In the genomic region with DNA sequence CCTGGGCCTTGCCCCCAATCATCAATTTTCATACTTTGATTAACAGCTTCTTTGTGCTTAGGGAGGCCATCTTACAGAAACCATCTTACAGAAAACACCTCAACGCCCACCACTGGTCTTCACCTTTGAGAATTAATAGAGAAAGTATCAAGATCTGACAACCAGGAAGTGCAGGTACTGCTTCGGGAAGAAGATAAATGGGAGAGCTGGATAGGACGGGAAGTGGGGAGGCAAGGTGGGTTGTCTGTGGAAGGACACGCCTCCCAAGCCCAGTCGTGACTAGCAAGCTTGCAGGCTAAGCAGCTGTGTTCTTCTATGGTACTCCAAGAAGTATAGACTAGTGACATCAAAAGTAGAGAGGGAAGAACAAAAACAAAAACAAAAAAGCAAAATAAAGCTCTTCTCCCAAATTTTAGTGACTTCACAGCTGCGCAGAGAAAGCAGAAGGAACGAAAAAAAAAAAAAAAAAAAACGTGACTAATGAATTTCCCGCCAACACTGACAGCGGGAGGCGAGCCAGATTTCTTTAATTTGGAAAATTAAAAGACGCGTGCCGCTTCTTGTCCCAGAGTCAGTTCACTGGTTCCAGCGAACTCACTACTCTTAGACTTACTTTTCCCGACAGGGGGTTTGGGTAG, we compare ENCODE assay signal across 8 mouse cellular contexts. TPM values are rescaled to one million over a fixed set of nuclear protein-coding genes. Genes with fewer than 3 reads are reported as not detected.
DNase-seq lines count a peak whose midpoint lies in the region; ATAC-seq lines count a peak whose summit lies in the region.

No protein-coding gene starts in this region.

- H3K27ac ChIP-seq in heart, embryonic 14.5 days (replicated peaks in 1 of 2; ENCODE audit: control insufficient read depth in 1 of 2, insufficient read depth in 1 of 2, low read depth in 2 of 2, low read length in 2 of 2) = no peak overlapping the region
- no peak overlapping the region for H3K27ac ChIP-seq in heart, embryonic 16.5 days (ENCODE audit: low read length)
- peak overlapping the region; percentile 87 for H3K27ac ChIP-seq in midbrain, embryonic 10.5 days (replicated peaks)

- peaks cover 9% of the 10 kb centered on the region; the same call in 1 of the 2 replicates for H3K27me3 ChIP-seq in heart, embryonic 14.5 days (ENCODE audit: control insufficient read depth, insufficient read depth, low read length)
- no peaks in the 10 kb centered on the region; the same call in 1 of the 2 replicates for H3K27me3 ChIP-seq in heart, embryonic 16.5 days (ENCODE audit: control insufficient read depth, insufficient read depth, low read length)
- H3K27me3 ChIP-seq in midbrain, embryonic 10.5 days (ENCODE audit: low read depth, poor library complexity, severe bottlenecking) = peaks cover 45% of the 10 kb centered on the region

- peaks cover 6% of the 10 kb centered on the region in 2 experiments; a peak in 2 of 4 replicates for H3K4me1 ChIP-seq in heart, embryonic 14.5 days (ENCODE audit: control insufficient read depth in 2 of 2, insufficient read depth in 2 of 2, low read length in 2 of 2)
- H3K4me1 ChIP-seq in heart, embryonic 16.5 days (ENCODE audit: control insufficient read depth, insufficient read depth, low read length) = 0 out of 2 replicates have a peak, but pooled peaks cover 6% of the 10 kb centered on the region
- H3K4me1 ChIP-seq in midbrain, embryonic 10.5 days = peaks cover 29% of the 10 kb centered on the region

- no peak for DNase-seq in heart, postnatal 4 days
- peak; percentile 34 for DNase-seq in MEL-GATA-1-ER (ENCODE audit: extremely low read depth, low read depth)
- no peak for DNase-seq in midbrain, embryonic 10.5 days (ENCODE audit: low spot score)
- DNase-seq in left cerebral cortex, postnatal 10 days (ENCODE audit: extremely low spot score in 1 of 2, low spot score in 2 of 2) = no peak
- no peak for DNase-seq in cerebellum, postnatal 14 days
- no peak for DNase-seq in testis, postnatal 10 days (ENCODE audit: low spot score)

- no peak for ATAC-seq in heart, embryonic 14.5 days (ENCODE audit: insufficient number of reproducible peaks, insufficient read depth, low FRiP score, low read depth)
- ATAC-seq in heart, embryonic 16.5 days (replicated peaks; ENCODE audit: extremely low read depth, insufficient read depth, low FRiP score) = no peak

- peak overlapping the region; percentile 78 for H3K4me2 ChIP-seq in heart, embryonic 14.5 days (ENCODE audit: low read length)
- H3K4me2 ChIP-seq in heart, embryonic 16.5 days (ENCODE audit: low read depth, low read length) = peak overlapping the region; percentile 83

- no peaks in the 10 kb centered on the region for H3K9me3 ChIP-seq in heart, embryonic 14.5 days (ENCODE audit: control insufficient read depth, low read length)
- no peaks in the 10 kb centered on the region for H3K9me3 ChIP-seq in heart, embryonic 16.5 days (replicated peaks; ENCODE audit: control insufficient read depth, low read length)
- H3K9me3 ChIP-seq in midbrain, embryonic 10.5 days (replicated peaks) = no peaks in the 10 kb centered on the region

- intact Hi-C loops in left cerebral cortex, postnatal 10 days (cut with DNase I) = no loop called here

- H3K36me3 ChIP-seq in heart, embryonic 14.5 days (ENCODE audit: control insufficient read depth, insufficient read depth, low read length) = 0 out of 2 replicates have a peak, but pooled peaks cover 8% of the 10 kb centered on the region
- no peaks in the 10 kb centered on the region for H3K36me3 ChIP-seq in heart, embryonic 16.5 days (ENCODE audit: control insufficient read depth, insufficient read depth)
- H3K36me3 ChIP-seq in midbrain, embryonic 10.5 days = peaks cover 12% of the 10 kb centered on the region

- peak overlapping the region; percentile 59 to 67 for H3K4me3 ChIP-seq in heart, embryonic 14.5 days (ENCODE audit: control insufficient read depth in 1 of 2, insufficient read depth in 1 of 2, low read depth in 1 of 2, low read length in 2 of 2)
- H3K4me3 ChIP-seq in heart, embryonic 16.5 days (ENCODE audit: low read length) = peak overlapping the region; percentile 62
- H3K4me3 ChIP-seq in midbrain, embryonic 10.5 days = peak overlapping the region; percentile 87

- peak overlapping the region; percentile 75 for H3K9ac ChIP-seq in heart, embryonic 14.5 days (ENCODE audit: low read length)
- peak overlapping the region; percentile 73 for H3K9ac ChIP-seq in heart, embryonic 16.5 days (ENCODE audit: low read length)

- 4% methylated on average over 16 of the region's 16 CpGs for WGBS in heart, embryonic 14.5 days
- WGBS in heart, embryonic 16.5 days = 4% methylated on average over 16 of the region's 16 CpGs
- 3% methylated on average over 16 of the region's 16 CpGs for WGBS in midbrain, embryonic 10.5 days

RNA-seq across cellular contexts. Expression of a gene that starts 0.6 kb away (rescaled TPM):
- 2.6 and 2.9 TPM in 2 replicates for polyA plus RNA-seq in heart, embryonic 14.5 days (2014; fragmentation: Nextera tagmentation; extraction: Ambion mirVana)
- total RNA-seq in heart, postnatal 4 days (2021) = 1 to 10 TPM; 7.1 to 8.1 TPM
- polyA plus RNA-seq in heart, embryonic 16.5 days (2015; fragmentation: Nextera tagmentation; extraction: Ambion mirVana) = 2.5 and 3.5 TPM in 2 replicates
- 4.1 and 4.5 TPM in 2 replicates for polyA plus RNA-seq in midbrain, embryonic 10.5 days (2016; fragmentation: Nextera tagmentation; extraction: Ambion mirVana)
- 10 to 100 TPM; 36.4 to 38.5 TPM for total RNA-seq in left cerebral cortex, postnatal 10 days (2021)

RNA-seq across cellular contexts. Expression of a gene that starts 15.4 kb away (rescaled TPM):
- polyA plus RNA-seq in heart, embryonic 14.5 days (2014; fragmentation: Nextera tagmentation; extraction: Ambion mirVana) = 1.8 and 2.2 TPM in 2 replicates
- total RNA-seq in heart, postnatal 4 days (2021) = 1 to 10 TPM; 4.9 to 5.4 TPM
- 3.2 and 3.5 TPM in 2 replicates for polyA plus RNA-seq in heart, embryonic 16.5 days (2015; fragmentation: Nextera tagmentation; extraction: Ambion mirVana)
- 4.9 and 5.0 TPM in 2 replicates for polyA plus RNA-seq in midbrain, embryonic 10.5 days (2016; fragmentation: Nextera tagmentation; extraction: Ambion mirVana)
- total RNA-seq in left cerebral cortex, postnatal 10 days (2021) = 10 to 100 TPM; 11.0 to 12.7 TPM

RNA-seq across cellular contexts. Expression of a gene that starts 25.2 kb away (rescaled TPM):
- polyA plus RNA-seq in heart, embryonic 14.5 days (2014; fragmentation: Nextera tagmentation; extraction: Ambion mirVana) = 6.3 and 7.1 TPM in 2 replicates
- total RNA-seq in heart, postnatal 4 days (2021) = 1 to 10 TPM; 6.9 to 7.7 TPM
- 7.0 and 7.4 TPM in 2 replicates for polyA plus RNA-seq in heart, embryonic 16.5 days (2015; fragmentation: Nextera tagmentation; extraction: Ambion mirVana)
- 18.1 and 23.5 TPM in 2 replicates for polyA plus RNA-seq in midbrain, embryonic 10.5 days (2016; fragmentation: Nextera tagmentation; extraction: Ambion mirVana)
- total RNA-seq in left cerebral cortex, postnatal 10 days (2021) = 10 to 100 TPM; 22.2 to 24.8 TPM

RNA-seq across cellular contexts. Expression of a gene that starts 30.9 kb away (rescaled TPM):
- 0.24 TPM in 1 of 2 replicates, not detected in the other for polyA plus RNA-seq in heart, embryonic 14.5 days (2014; fragmentation: Nextera tagmentation; extraction: Ambion mirVana)
- total RNA-seq in heart, postnatal 4 days (2021) = not detected
- 0.05 and 0.12 TPM in 2 replicates for polyA plus RNA-seq in heart, embryonic 16.5 days (2015; fragmentation: Nextera tagmentation; extraction: Ambion mirVana)
- 0.33 and 0.41 TPM in 2 replicates for polyA plus RNA-seq in midbrain, embryonic 10.5 days (2016; fragmentation: Nextera tagmentation; extraction: Ambion mirVana)
- 10 to 100 TPM; 20.4 to 21.3 TPM for total RNA-seq in left cerebral cortex, postnatal 10 days (2021)

RNA-seq across cellular contexts. Expression of a gene that starts 39.6 kb away (rescaled TPM):
- polyA plus RNA-seq in heart, embryonic 14.5 days (2014; fragmentation: Nextera tagmentation; extraction: Ambion mirVana) = 71.4 and 74.0 TPM in 2 replicates
- total RNA-seq in heart, postnatal 4 days (2021) = 10 to 100 TPM; 41.6 to 41.8 TPM
- 77.0 and 85.5 TPM in 2 replicates for polyA plus RNA-seq in heart, embryonic 16.5 days (2015; fragmentation: Nextera tagmentation; extraction: Ambion mirVana)
- polyA plus RNA-seq in midbrain, embryonic 10.5 days (2016; fragmentation: Nextera tagmentation; extraction: Ambion mirVana) = 204 and 211 TPM in 2 replicates
- 10 to 100 TPM; 46.6 to 50.9 TPM for total RNA-seq in left cerebral cortex, postnatal 10 days (2021)
